Mouse (Mus musculus) cortical plate, adult 2 months (tissue): ENCODE results near the gene Klc4.

Experiments used
- CTCF ChIP-seq: fragments of 200-500 bp; IDR thresholded peaks from 2 replicates; pipeline ENCODE4 v1.5.1; 2011; ENCODE audit warnings: mild to moderate bottlenecking, control low read depth, low read length; ENCODE audit not compliant: insufficient read depth; ENCODE audit errors: extremely low read depth
- POLR2A ChIP-seq: fragments of 200-500 bp; IDR thresholded peaks from 2 replicates; pipeline ENCODE4 v1.6.1; 2011; ENCODE audit warnings: mild to moderate bottlenecking, low read length, control low read depth; ENCODE audit not compliant: insufficient read depth; ENCODE audit errors: extremely low read depth

DNA sequence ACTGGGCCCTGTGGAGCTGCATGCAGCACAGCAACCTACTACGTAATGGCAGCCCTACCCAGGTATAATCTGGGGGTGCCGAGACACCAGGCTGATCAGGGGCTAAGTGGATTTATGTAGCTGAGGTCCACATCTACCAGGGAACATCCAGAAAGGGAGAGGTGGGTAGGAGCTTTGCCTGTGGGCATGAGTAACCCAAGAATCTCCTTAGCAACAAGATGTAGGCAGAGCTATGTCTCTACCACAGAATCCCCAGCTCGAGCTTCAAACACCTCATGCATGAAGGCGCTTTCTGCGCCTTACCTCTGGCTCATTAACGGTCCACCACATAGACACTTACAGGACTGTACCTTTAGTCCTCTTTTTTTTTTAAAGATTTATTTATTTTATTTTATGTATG lies 50.5 kb downstream of the Klc4 start:
- TF ChIP-seq CTCF (no peak), POLR2A (peak; percentile 47)
